Mouse (Mus musculus) bone marrow macrophage, adult 2 months (primary cell): ENCODE measurements at regions not wholly inside any gene's neighbourhood (a gene's known extent, or its start where the extent isn't known, plus 50 kb on each side); places are given as distances from the start of the nearest gene placed in this dataset.

Experiments
- CTCF ChIP-seq: IDR thresholded peaks from 2 replicates; pipeline ENCODE4 v1.5.1; 2012; ENCODE audit warnings: low read depth, mild to moderate bottlenecking, low read length, moderate library complexity
- POLR2A ChIP-seq: IDR thresholded peaks from 2 replicates; pipeline ENCODE4 v1.6.1; 2012; ENCODE audit warnings: mild to moderate bottlenecking, low read depth, low read length, borderline replicate concordance

- TF ChIP-seq CTCF (no peak), POLR2A (no peak)
Observed at GRCm38 (mm10) chr3:58058134-58058533, 210.3 kb upstream of the Pfn2 start.
